Mouse (Mus musculus) adrenal gland, adult 10 weeks (tissue): Measurements from ENCODE around the gene Gm4952. TPM values are rescaled to one million over a fixed set of nuclear protein-coding genes. Genes with fewer than 3 reads are reported as not detected.

Source experiments
- polyA plus RNA-seq: library from polyadenylated mRNA; stranded (reverse); fragments of 350-450 nt; fragmentation: Illumina TruSeq; extraction: RNeasy Lipid Tissue Mini Kit (QIAGEN cat#74804); gene quantifications from one replicate; pipeline ENCODE4 v1.2.3, GENCODE M21; 2014; ENCODE audit warnings: low read depth, low replicate concordance

Gm4952 gene
- not detected for polyA plus RNA-seq

DNA sequence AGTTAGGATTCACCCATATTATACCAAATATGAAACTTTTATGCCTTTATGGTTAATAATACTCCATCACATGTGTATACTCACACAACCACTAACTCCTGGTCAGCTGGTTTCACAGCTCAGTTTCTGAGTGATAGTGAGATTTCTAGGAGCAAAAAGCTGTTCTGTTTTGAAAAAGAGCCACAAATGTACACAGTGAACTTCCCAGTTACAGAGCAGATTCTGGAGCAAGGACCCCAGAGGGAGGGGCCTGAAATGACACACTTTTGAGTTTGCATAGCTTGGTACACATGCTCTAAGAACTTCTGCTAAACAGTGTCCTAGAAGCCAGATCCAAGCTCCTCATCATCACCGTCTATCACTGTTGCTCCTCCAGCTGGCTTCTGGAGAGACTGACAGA is at the start of gene Gm4952:
Gene Gm4952 (plus strand): TSS at position 301 of the 400 bp plus-strand sequence.

GRCm38 (mm10) chr19:12633176-12633575 is 33.4 kb downstream of the Gm4952 start, which contains the start of gene Glyat:
Gene Glyat, plus strand, starts transcription at chr19:12633308.

GRCm38 (mm10) chr19:12670139-12670538 is 70.4 kb downstream of the Gm4952 start, which contains the start of gene Olfr1442:
Gene Olfr1442, plus strand, starts transcription at chr19:12670439.

DNA sequence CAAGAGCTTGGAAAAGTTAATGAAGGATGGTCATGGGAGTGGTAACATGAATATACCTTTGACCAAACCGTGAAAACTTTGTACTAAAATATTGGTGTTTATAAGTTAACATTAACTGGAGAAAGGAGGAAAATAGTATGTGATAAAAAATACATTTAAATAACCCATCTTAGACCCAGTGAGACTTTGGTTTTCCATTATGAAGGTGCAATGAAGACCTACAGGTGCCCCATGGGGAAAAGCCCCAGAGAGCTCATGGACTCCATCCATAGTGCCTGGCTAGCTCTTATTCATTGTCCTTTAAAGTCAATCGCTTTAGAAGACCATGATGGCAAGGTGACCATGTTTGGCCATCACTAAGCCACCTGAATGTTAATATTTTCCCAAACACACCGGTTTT is 78.0 kb downstream of the Gm4952 start, which contains the start of gene Olfr1443:
Gene Olfr1443 (plus strand): TSS at position 301 of the 400 bp plus-strand sequence.

Other genes starting within 250 kb of the Gm4952 start
- not detected for gene Olfr1440, start 212.7 kb upstream of the Gm4952 start, polyA plus RNA-seq
- gene Olfr1441, start 182.5 kb upstream of the Gm4952 start, polyA plus RNA-seq: not detected
- not detected for gene Pfpl, start 172.1 kb upstream of the Gm4952 start, polyA plus RNA-seq
- gene Mpeg1, start 139.2 kb upstream of the Gm4952 start, polyA plus RNA-seq: 77.7 TPM
- 22.3 TPM for gene Dtx4, start 98.5 kb upstream of the Gm4952 start, polyA plus RNA-seq
- gene Fam111a, start 54.2 kb upstream of the Gm4952 start, polyA plus RNA-seq: 20.9 TPM
- gene Glyat, start 33.3 kb downstream of the Gm4952 start, polyA plus RNA-seq: not detected
- gene Olfr1442, start 70.5 kb downstream of the Gm4952 start, polyA plus RNA-seq: not detected
- not detected for gene Olfr1443, start 78.1 kb downstream of the Gm4952 start, polyA plus RNA-seq
- gene Keg1, start 95.8 kb downstream of the Gm4952 start, polyA plus RNA-seq: not detected
- gene Cntf, start 165.7 kb downstream of the Gm4952 start, polyA plus RNA-seq: 1.4 TPM
- 218 TPM for gene Zfp91, start 196.2 kb downstream of the Gm4952 start, polyA plus RNA-seq
- 2.1 TPM for gene Lpxn, start 196.2 kb downstream of the Gm4952 start, polyA plus RNA-seq
- not detected for gene Gm5244, start 246.7 kb downstream of the Gm4952 start, polyA plus RNA-seq